Mouse (Mus musculus): ENCODE data around the gene Cpeb1.

Cpeb1 gene

DNA sequence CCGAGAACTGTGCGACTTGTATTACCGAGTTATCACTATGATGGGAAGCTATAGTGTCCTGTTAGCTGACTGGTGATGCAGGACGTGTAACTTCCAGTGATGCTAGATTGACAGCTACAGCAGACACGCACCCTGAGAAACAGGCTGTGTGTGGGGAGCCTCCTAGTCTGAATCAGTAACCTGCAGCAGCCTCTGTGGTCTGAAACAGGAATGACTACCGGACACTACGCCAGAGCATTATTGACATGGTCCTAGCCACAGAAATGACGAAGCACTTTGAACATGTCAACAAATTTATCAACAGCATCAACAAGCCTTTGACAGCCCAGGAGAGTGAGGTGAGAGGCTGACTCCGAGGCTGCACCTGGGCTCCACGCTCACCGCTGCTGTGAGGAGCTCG, 129.2 kb downstream of the Cpeb1 start:
- no peak for DNase-seq

DNA sequence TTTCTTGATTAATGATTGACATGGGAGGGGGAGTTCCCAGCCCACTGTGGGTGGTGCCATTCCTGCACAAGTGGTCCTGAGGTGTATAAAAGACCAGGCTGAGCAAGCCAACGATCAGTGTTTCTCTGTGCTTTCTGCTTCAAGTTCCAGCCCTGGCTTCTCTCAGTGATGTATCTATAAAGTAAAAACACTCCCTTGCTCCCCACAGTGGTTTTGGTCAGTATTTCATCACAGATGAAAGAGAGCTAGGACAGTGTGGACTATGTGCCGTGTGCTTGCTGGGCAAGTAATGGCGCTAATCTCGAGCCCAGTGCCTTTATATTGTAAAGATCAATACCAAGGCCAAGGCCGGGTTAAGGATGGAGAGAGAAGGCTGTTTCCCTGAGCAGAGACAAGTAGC, 133.5 kb downstream of the Cpeb1 start:
- no peak for DNase-seq

DNA sequence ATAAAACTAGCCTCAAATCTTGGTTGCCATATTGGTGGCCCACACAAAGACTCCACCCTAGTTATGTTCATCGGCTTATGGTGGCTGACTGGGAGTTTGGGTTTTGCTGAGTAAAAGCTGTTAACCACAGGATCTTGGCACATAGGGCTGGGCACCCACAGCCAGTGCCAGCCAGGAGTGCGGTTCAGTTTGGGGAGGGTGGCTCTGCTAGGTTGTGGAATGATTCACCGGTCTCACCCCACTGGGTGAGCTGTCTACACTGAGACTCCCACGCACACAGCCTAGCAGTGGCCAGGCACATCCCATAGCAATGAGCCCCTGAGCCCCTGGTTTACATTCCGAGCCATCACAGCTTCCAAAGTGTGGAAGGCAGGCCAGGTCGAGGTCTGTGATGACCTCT, 135.5 kb downstream of the Cpeb1 start:
- peak; percentile 25 for DNase-seq

DNA sequence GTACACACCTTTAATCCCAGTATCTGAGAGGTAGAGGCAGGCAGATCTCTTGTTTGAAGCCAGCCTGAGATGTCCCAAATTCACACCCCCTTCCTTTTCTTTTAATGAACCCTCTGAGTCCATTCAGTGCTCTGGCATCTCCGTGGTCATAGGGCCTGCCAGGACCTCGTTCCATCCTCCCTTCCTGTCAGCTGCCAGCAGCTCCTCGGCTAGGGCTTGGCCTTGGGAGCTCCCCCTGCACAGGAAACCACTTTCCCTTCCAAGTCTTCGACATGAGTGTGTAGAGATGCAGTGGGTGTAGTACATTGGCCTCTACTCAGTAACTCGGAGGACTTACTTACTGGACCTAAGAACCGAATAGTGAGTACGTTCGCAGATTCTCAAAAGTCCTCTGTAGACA, 139.7 kb downstream of the Cpeb1 start:
- DNase-seq = peak; percentile 20

DNA sequence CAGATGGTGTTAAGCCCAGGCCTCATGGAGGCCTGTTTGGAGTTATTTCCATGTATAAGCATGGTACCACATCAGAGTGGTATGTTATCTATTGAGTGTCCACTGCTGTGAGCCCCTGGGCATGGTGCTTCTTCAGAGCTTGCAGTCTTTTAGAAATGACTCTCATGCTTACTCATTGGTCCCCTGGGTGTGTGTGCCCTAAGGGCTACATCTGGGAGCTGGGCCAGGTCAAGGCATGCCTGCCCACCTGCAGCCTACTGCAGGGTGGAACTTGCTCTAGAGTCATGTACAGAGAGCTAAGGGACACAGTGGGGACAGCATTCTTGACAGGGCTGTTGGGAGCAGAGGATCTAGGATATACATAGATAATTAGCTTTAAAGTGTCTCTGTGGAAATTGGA, 143.7 kb downstream of the Cpeb1 start:
- no peak for DNase-seq

DNA sequence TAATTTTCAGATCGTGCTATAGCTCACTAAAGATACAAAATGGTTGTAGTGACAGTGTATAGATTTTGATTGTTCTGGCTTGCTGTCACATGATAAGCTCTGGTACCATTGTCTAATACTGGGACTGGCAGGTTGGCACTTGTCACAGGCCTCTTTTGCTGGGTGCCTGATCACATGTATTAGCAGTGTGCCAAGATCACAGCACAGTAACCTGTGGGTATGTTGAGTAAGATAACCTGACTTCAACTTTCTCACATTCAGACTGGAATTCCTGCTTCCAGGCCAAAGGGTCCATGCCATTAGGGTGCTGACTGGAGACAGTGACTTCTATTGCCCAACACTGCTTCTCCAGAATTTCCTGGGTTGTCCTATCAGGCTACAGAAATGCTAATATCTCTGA, 144.1 kb downstream of the Cpeb1 start:
- DNase-seq = no peak

DNA sequence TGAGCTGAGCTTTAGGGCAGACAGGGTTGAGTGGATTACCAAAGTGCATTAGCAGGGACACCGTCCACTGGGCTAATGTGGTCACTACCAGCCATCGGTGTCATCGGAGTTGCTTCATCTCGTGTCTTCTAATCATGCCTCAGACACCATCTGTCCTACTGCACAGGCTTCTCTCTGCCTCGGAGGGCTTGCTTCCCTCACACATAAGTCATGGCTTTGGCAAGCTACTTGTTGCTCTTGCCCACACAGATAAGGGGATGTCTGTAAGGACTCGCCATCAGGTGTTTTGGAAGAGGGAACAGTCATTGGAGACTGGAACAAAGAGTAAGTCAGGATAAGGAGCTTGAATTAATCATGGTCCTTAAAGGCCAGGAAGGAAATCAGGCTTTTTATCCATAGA, 146.0 kb downstream of the Cpeb1 start:
- no peak for DNase-seq

DNA sequence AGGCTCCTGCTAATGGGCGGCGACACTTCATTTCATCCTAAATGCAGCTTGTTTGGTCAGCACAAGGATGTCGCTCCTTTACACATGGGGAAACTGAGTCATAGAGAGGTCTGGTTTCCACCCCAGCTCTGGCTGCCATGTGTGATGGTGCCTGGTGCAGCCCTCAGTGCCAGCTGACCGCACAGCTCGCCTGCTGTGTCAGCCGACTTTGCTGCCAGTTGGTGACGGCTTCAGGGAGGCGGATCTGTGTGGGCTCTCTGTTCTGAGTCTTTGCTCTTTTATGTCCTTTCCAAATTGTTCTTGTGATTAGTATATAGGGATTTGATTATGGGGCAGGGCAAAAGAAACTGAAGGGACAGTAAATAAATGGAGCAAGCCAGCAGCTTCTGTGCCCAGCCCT, 147.5 kb downstream of the Cpeb1 start:
- no peak for DNase-seq

DNA sequence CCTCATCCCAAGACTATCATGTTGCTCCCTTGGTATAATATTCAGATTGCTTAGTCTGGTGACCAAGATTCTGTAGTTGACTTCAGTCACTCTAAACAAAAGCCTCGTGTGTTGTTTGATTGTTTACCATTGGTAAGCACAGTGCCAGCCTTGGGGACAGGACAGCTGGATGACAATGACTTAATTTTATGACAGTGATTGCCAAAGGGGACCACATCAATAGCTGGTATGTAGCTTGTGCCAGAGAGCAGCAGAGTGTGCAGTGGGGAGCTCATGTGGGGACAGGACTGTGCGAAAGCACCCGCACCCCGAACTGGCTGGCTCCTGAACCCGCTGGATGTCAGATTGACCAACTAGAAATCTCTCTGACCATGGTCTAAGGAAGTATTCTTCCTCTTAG, 150.6 kb downstream of the Cpeb1 start:
- DNase-seq = no peak

DNA sequence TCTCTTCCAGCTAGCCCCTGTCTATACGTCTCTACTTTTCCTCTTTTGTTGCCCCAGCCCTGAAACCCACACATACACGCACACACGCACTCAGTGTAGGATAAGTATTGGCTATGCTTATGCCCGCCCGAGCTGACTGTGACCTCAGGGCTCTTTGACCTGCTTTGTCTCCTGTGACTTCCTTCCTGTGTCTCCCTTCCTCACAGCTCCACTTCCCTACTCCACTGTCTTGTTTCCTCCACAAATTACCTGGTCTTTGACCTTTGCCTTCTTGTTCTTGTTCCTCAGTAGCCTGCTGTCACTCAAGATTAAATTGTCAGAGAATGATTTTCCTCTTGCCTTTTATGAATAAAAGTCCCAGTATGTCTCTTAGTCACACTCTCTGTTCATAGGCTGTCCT, 151.2 kb downstream of the Cpeb1 start:
- DNase-seq = no peak

DNA sequence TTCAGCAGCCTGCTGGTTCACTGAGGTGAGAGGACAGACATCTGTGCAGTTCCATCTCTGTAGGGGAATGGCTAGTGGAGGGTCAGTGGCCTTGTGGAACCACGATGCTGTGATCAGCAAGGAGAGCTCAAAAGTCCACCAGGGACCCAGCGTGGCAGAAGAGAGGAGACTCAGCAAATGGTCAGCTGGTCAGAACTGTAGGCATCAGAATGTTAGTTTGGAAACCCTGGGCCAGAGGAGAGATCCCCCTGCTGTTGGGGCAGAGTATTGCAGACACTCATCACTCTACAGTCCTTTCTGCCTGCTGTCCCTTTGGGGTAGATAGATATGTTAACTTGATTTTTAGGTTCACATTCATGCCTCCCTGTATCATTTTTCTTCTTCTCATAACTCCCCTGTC, 151.6 kb downstream of the Cpeb1 start:
- DNase-seq = peak; percentile 64

DNA sequence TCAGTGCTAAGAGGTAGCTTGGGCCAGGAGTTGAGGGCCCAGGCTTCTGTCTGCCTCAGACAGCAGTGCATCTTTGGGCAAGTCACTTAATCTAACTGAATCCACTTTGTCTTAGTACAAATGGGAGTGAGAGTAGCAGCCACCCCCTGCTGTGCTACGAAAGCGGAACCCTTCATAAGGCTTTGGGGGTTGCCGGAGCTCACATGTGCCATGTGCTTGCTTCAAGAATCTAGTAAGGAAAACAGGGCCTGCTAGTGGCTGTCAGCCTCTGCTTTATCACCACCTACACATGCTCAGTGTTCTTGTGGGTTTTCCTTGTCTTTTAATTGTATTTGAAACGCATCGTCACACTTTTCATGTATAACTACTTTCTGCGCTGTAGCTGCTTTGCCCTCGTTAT, 153.9 kb downstream of the Cpeb1 start:
- no peak for DNase-seq

DNA sequence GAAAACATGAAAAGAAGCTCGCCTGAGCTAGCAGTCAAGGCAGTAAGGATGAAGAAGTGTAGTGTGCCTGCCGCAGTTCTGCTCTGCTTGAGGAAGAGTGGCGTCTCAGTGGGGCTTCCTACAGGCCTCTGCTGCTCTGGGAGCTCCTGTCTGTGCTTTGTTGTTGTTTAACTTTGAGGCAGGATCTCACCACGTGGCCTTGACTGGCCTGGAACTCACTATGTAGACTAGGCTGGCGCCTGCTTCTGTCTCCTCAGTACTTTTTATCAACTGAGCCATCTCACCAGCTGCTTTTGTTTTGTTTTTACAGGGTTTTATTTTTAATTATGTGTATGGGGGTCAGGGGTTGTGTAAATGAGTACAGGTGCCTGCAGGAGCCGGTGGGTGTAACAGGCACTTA, 157.1 kb downstream of the Cpeb1 start:
- peak; percentile 27 for DNase-seq
